Mouse (Mus musculus) stomach, embryonic 16.5 days (tissue): ENCODE measurements around the gene Btg3. TPM values are rescaled to one million over a fixed set of nuclear protein-coding genes. Genes with fewer than 3 reads are reported as not detected.
A peak's percentile ranks its signal among the peaks of the same experiment; 100 is the strongest.

ENCODE experiments used
- ATAC-seq: fragments of 200-750 bp; cut with Nextera tagmentation; 2 replicates; pipeline ENCODE4 v1.8.0; 2017; ENCODE audit warnings: moderate number of reproducible peaks, moderate TSS enrichment; ENCODE audit not compliant: insufficient read depth, low FRiP score
- H3K27ac ChIP-seq: fragments of 300-500 bp; sonication (generic); 2 replicates; pipeline ENCODE4 v1.5.1; 2014; ENCODE audit warnings: low read length
- H3K27me3 ChIP-seq: fragments of 300-500 bp; sonication (generic); 2 replicates; pipeline ENCODE4 v1.6.1; 2014; ENCODE audit warnings: low read length, control low read depth, mixed read lengths; ENCODE audit not compliant: control insufficient read depth, insufficient read depth
- H3K36me3 ChIP-seq: fragments of 300-500 bp; sonication (generic); 2 replicates; pipeline ENCODE4 v1.6.1; 2014; ENCODE audit warnings: low read length; ENCODE audit not compliant: control insufficient read depth, insufficient read depth
- H3K4me1 ChIP-seq: fragments of 300-500 bp; sonication (generic); 2 replicates; pipeline ENCODE4 v1.6.1; 2014; ENCODE audit warnings: low read length, control low read depth, mixed read lengths; ENCODE audit not compliant: control insufficient read depth, insufficient read depth
- H3K4me2 ChIP-seq: fragments of 300-500 bp; sonication (generic); 2 replicates; pipeline ENCODE4 v1.6.1; 2014; ENCODE audit warnings: low read depth, low read length, mixed read lengths
- H3K4me3 ChIP-seq: fragments of 300-500 bp; sonication (generic); replicated peaks from 2 replicates; pipeline ENCODE4 v1.5.1; 2014; ENCODE audit warnings: mild to moderate bottlenecking, low read length
- H3K9ac ChIP-seq: fragments of 300-500 bp; sonication (generic); 2 replicates; pipeline ENCODE4 v1.6.1; 2014; ENCODE audit warnings: low read length
- H3K9me3 ChIP-seq: fragments of 300-500 bp; sonication (generic); replicated peaks from 2 replicates; pipeline ENCODE4 v1.6.1; 2016; ENCODE audit warnings: low read length, control low read depth; ENCODE audit not compliant: control insufficient read depth
- whole genome bisulfite sequencing: fragments of 180-500 bp; shearing (Covaris S2); extraction: QIAGEN DNeasy Blood & Tissue Kit; methylation state at CpG from one replicate; pipeline ENCODE4 v1.1.7; 2014; 5-methylcytosine and 5-hydroxymethylcytosine counted together
- polyA plus RNA-seq: library from polyadenylated mRNA; unstranded; fragments of >200 nt; fragmentation: Nextera tagmentation; extraction: Ambion mirVana; gene quantifications from 2 replicates; pipeline ENCODE4 v1.2.1, GENCODE M21; 2015

Btg3 gene
- polyA plus RNA-seq, 1 experiment from 2014 or later = 25.3 TPM

DNA sequence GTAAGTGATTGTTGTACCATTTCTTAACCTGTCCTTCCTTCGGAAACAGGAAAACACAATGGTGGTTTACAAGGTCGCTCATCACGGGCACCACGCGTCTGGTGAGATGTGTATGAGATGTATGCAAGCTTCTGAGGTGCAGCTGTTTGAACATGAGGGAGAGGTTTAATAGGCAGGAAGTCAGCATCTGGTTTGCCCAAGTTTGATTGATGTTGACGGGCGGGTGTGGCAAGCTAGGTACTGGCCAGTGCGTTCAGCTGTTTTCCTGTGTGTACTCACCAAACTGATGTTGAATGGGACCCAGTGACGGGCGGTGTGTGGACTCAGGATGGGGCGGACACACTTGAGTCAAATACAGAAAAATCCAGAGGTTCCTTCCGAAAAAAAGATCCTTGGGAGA is 49.0 kb downstream of the Btg3 start:
- Histone ChIP-seq H3K9ac (no peak overlapping the region), H3K27ac (peak overlapping the region; percentile 25; the same call in 1 of the 2 replicates)
- peak; percentile 65; the same call in 1 of the 2 replicates for ATAC-seq

DNA sequence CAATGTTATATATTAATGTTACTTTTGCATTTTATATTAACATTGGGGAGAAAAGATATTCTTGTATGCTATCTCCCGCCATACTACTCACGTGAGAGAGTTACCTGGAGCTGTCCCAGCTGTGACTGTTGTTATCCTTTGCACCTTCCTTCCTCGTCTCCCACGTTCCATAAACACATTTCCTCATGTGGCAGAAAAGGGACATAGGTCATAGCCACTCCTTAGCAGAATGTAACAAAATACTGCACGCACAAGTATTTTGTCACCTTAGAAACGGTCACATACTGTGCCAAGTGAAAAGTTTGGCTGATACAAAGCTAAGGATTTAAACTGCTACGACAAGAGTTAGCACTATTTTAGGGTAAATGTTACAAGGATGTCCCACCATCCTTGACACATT is 49.4 kb downstream of the Btg3 start:
- ATAC-seq = peak; percentile 61; the same call in 1 of the 2 replicates
- Histone ChIP-seq H3K9ac (no peak overlapping the region), H3K27me3 (no peaks in the 10 kb centered on the region), H3K9me3 (no peaks in the 10 kb centered on the region), H3K4me2 (no peak overlapping the region), H3K4me1 (peaks cover 6% of the 10 kb centered on the region), H3K36me3 (no peaks in the 10 kb centered on the region), H3K4me3 (no peak overlapping the region), H3K27ac (peak overlapping the region; percentile 25; the same call in 1 of the 2 replicates)
- WGBS = 72% methylated on average over 7 of the region's 7 CpGs

More for the DNA sequence above, 49.0 kb downstream of the Btg3 start:
- no peak overlapping the region for H3K4me3 ChIP-seq
- H3K4me1 ChIP-seq = peaks cover 4% of the 10 kb centered on the region
- H3K36me3 ChIP-seq = no peaks in the 10 kb centered on the region
- H3K9me3 ChIP-seq = no peaks in the 10 kb centered on the region
- no peaks in the 10 kb centered on the region for H3K27me3 ChIP-seq
- WGBS = 67% methylated on average over 12 of the region's 12 CpGs
- no peak overlapping the region for H3K4me2 ChIP-seq

DNA sequence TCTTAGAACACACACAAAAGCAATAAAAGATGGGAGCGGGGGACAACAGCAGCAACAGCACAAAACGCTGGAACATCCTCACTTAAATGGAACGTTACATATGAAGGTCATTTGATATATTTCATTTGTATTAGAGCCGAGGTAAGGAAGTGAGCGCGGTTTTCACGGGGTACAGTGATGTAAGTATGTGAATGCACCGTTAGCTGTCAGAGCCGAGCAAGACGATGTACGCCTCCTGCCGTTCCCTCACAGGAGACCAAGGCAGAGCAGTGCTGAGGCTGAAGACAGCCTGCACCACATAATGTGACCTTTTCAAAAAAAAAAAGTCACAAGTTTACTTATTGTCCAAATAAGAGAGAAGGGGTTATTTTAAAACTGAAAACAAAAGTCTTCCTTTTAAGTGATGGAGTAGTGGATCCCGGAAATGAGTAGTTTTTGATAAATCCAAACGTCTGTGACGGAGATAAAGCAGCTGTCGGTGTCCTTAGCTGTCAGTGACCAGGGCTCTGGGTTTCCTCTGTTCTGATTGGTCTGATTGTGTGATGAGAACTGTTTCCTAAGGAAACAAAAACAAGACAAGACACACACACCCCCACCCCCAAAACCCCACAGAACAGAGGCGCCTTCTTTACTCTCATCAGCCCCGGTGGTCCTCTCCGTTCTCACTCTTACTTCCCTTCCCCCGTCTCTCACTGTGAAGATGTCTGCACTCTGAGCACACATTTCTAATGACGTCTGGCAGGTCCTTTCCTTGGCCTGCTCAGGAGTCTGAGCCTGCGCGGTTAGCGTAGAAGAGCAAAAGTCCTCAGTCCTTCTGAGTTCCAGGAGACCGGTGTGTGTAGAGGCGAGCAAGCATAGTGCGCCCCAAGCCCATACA is 50.8 kb downstream of the Btg3 start:
- Histone ChIP-seq H3K27ac (no peak overlapping the region), H3K36me3 (no peaks in the 10 kb centered on the region), H3K27me3 (no peaks in the 10 kb centered on the region), H3K4me1 (peaks cover 13% of the 10 kb centered on the region), H3K9ac (0 out of 2 replicates have a peak overlapping the region, but pooled peaks have one; percentile 13), H3K9me3 (no peaks in the 10 kb centered on the region), H3K4me2 (peak overlapping the region; percentile 25), H3K4me3 (peak overlapping the region; percentile 13)
- ATAC-seq = no peak; the same call in 1 of the 2 replicates
- 55% methylated on average over 27 of the region's 27 CpGs for WGBS

DNA sequence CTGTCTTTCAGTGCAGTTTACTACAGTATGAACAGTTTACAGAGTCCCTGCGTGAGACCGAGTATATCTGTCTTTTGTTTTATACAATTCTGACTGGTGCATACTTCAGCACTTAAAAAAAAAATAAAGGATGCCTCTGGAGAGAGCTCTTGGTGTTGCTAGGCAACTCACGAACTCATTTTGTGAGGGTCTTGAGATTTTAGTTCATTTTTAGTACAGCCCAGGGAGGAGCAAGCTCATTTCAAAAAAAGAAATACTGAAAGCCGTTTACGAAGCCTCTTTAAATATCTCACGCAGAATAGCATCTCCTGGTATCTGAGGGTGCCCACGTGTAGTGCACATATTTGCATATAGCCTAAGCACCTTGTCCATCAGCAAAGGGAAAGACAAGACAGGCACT is 54.9 kb downstream of the Btg3 start:
- no peak overlapping the region for H3K4me3 ChIP-seq
- H3K4me1 ChIP-seq = peaks cover 18% of the 10 kb centered on the region
- H3K9me3 ChIP-seq = no peaks in the 10 kb centered on the region
- no peak overlapping the region for H3K9ac ChIP-seq
- no peak overlapping the region for H3K4me2 ChIP-seq
- no peak overlapping the region for H3K27ac ChIP-seq
- H3K27me3 ChIP-seq = no peaks in the 10 kb centered on the region
- WGBS = 31% methylated on average over 7 of the region's 7 CpGs
- ATAC-seq = no peak
- H3K36me3 ChIP-seq = no peaks in the 10 kb centered on the region

DNA sequence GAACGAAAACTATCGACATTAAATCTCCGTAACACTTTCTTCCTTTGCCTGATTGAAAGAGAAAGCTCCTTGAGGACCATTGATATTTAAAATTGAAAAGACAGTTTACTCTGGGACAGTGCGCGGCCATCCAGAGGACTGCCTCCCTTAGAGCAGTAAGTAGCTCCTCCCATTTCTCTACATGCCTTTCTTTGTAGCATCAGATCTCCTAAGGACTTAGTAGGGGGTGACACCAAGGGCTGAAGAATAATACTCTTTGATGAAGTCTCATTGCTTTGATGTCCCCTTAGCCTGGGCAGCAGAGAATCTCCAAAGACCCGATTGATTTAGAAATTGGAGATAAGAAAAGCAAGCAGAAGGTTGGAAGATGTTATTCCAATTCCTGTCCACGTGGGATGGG is 55.4 kb downstream of the Btg3 start:
- no peak for ATAC-seq
- H3K4me2 ChIP-seq = no peak overlapping the region

DNA sequence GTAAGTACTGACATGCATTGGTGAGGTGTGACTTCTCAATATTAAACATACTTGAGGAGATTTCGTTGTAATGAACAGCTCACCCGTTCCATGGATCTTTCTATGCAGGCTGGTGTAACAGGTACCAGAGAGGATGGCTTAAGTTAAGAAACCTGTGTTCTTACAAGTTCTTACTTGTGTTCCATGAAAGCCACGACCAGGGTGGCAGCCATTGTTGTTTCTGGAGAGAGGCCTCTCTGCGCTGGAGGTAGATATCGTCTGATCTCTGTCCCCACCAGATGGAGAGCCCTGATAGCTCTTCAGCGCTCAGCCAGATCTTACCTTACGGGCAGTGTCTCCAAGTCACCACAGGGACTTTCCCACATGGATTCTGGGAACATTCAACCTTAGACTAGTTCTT is 57.3 kb downstream of the Btg3 start:
- WGBS = 69% methylated on average over 7 of the region's 7 CpGs
- H3K9me3 ChIP-seq = no peaks in the 10 kb centered on the region
- H3K27me3 ChIP-seq = no peaks in the 10 kb centered on the region
- H3K9ac ChIP-seq = no peak overlapping the region
- H3K4me3 ChIP-seq = no peak overlapping the region
- ATAC-seq = no peak
- H3K4me2 ChIP-seq = no peak overlapping the region
- no peak overlapping the region for H3K27ac ChIP-seq
- H3K36me3 ChIP-seq = no peaks in the 10 kb centered on the region
- H3K4me1 ChIP-seq = peaks cover 18% of the 10 kb centered on the region; the same call in 1 of the 2 replicates

More for the DNA sequence above, 55.4 kb downstream of the Btg3 start:
- Histone ChIP-seq H3K27me3 (no peaks in the 10 kb centered on the region), H3K9ac (no peak overlapping the region), H3K4me3 (0 out of 2 replicates have a peak overlapping the region, but pooled peaks have one; percentile 4), H3K27ac (no peak overlapping the region), H3K36me3 (no peaks in the 10 kb centered on the region), H3K4me1 (peaks cover 18% of the 10 kb centered on the region), H3K9me3 (no peaks in the 10 kb centered on the region)
- WGBS = 19% methylated on average over 7 of the region's 7 CpGs

DNA sequence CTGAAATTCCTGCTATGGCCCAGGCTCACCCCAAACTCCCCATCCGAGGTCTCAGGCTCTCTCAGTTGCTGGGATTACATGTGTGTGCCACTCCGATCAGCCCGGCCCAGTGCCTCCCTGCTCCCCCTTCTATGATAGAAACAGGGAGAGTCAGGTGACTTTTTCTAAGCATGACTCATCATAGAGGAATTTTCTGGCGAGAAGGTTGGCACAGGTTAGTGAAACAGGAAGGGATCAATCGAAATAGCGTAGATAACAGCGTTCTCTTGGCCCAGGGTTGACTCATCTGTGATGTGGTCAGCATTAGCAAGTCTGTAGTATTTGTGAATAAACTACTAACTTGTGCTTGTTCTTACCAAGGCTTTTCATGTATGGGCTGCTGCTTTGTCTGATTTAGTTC is 59.0 kb downstream of the Btg3 start:
- no peaks in the 10 kb centered on the region for H3K27me3 ChIP-seq
- 31% methylated on average over 7 of the region's 7 CpGs for WGBS
- no peaks in the 10 kb centered on the region for H3K36me3 ChIP-seq
- peaks cover 24% of the 10 kb centered on the region; the same call in 1 of the 2 replicates for H3K4me1 ChIP-seq
- no peak overlapping the region for H3K9ac ChIP-seq
- peak; percentile 85 for ATAC-seq
- H3K9me3 ChIP-seq = no peaks in the 10 kb centered on the region
- peak overlapping the region; percentile 25; the same call in 1 of the 2 replicates for H3K27ac ChIP-seq
- H3K4me2 ChIP-seq = no peak overlapping the region
- H3K4me3 ChIP-seq = no peak overlapping the region

DNA sequence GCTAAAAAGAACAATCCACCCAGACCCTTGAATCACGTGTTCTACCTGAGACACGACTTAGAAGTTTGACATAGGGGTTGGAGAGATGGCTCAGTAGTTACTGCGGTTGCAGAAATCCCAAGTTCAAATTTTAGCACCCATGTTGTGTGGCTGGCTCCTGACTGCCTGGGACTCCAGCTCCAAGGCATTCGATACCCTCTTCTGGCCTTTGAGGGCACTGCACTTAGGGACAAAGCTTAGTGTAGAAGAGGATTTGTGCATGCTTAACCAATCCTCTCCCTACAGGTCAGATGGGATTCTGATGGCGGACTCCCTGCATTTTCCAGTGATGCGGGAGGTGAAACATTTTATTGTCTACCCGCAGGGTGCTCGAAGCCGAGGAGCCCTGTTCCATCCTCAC is 60.1 kb downstream of the Btg3 start:
- Histone ChIP-seq H3K4me1 (peaks cover 20% of the 10 kb centered on the region; the same call in 1 of the 2 replicates), H3K9me3 (no peaks in the 10 kb centered on the region), H3K36me3 (no peaks in the 10 kb centered on the region), H3K27ac (no peak overlapping the region), H3K4me2 (no peak overlapping the region), H3K4me3 (no peak overlapping the region), H3K9ac (no peak overlapping the region), H3K27me3 (no peaks in the 10 kb centered on the region)
- WGBS = 83% methylated on average over 9 of the region's 9 CpGs
- no peak for ATAC-seq

DNA sequence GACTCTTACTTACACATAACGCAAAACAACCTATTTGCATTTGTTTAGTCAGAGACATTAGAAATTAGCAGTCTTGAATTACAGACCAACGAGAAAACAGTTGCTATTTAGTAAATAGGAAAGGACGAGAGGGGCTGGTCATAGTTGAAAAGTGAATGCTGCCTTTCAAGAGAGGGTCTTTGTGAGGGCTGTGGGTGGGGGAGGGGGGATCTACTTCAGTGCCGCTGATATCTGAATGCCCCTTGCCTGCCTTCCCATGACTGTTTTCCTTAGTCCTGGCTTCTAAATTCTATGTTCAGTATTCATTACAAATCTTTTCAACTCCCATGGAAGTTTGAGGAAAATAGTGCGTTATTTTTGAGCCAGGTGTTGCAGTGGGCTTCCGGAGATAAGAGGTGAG is 63.0 kb downstream of the Btg3 start:
- 71% methylated on average over 6 of the region's 6 CpGs for WGBS
- ATAC-seq = no peak

More for the DNA sequence above, 63.0 kb downstream of the Btg3 start:
- Histone ChIP-seq H3K27ac (no peak overlapping the region), H3K4me3 (no peak overlapping the region), H3K9ac (no peak overlapping the region), H3K9me3 (no peaks in the 10 kb centered on the region), H3K4me2 (no peak overlapping the region), H3K4me1 (peaks cover 15% of the 10 kb centered on the region; the same call in 1 of the 2 replicates), H3K27me3 (no peaks in the 10 kb centered on the region), H3K36me3 (no peaks in the 10 kb centered on the region)
